Mouse (Mus musculus) liver, embryonic 14.5 days (tissue): ENCODE measurements at regions not wholly inside any gene's neighbourhood (a gene's known extent, or its start where the extent isn't known, plus 50 kb on each side); places are given as distances from the start of the nearest gene placed in this dataset.
"Not testable (repeated sequence)": the region's sequence is repeated elsewhere in the genome, so short reads cannot be mapped to it uniquely, and the experiment has no call there.

Experiments
- ATAC-seq: fragments of 200-750 bp; cut with Nextera tagmentation; 2 replicates; pipeline ENCODE4 v1.8.0; 2017; ENCODE audit warnings: moderate number of reproducible peaks, mild to moderate bottlenecking, moderate library complexity; ENCODE audit not compliant: insufficient read depth
- DNase-seq, 3 experiments: peaks; one replicate each; pipeline ENCODE4 v3.0.0-alpha.2; 2012 to 2013; ENCODE audit warnings: low read depth in 3 of 3, low spot score in 3 of 3
- H3K27ac ChIP-seq: fragments of 300-500 bp; sonication (generic); 2 replicates; pipeline ENCODE4 v1.5.1; 2014; ENCODE audit warnings: moderate library complexity, mild to moderate bottlenecking, control low read depth, inconsistent platforms
- H3K27me3 ChIP-seq: fragments of 300-500 bp; sonication (generic); 2 replicates; pipeline ENCODE4 v1.6.1; 2014; ENCODE audit warnings: mild to moderate bottlenecking, low read length, moderate library complexity; ENCODE audit not compliant: control insufficient read depth, insufficient read depth
- H3K36me3 ChIP-seq: fragments of 300-500 bp; sonication (generic); replicated peaks from 2 replicates; pipeline ENCODE4 v1.6.1; 2014; ENCODE audit warnings: low read depth; ENCODE audit not compliant: control insufficient read depth, insufficient read depth
- H3K4me1 ChIP-seq, 2 experiments: fragments of 200-500 bp in 1 of 2; fragments of 300-500 bp in 1 of 2; sonication (generic) in 1 of 2; replicated peaks; 2 replicates each; pipeline ENCODE4 v1.6.1; 2012 to 2014; ENCODE audit warnings: antibody characterized with exemption in 1 of 2, inconsistent platforms in 1 of 2, low read length in 1 of 2; ENCODE audit not compliant: control insufficient read depth in 2 of 2, insufficient read depth in 2 of 2
- H3K4me2 ChIP-seq: fragments of 300-500 bp; sonication (generic); 2 replicates; pipeline ENCODE4 v1.6.1; 2014; ENCODE audit warnings: low read depth, mild to moderate bottlenecking, control low read depth, moderate library complexity
- H3K4me3 ChIP-seq, 2 experiments: fragments of 200-500 bp in 1 of 2; fragments of 300-500 bp in 1 of 2; sonication (generic) in 1 of 2; 2 replicates each; pipeline ENCODE4 v1.5.1; 2012 to 2014; ENCODE audit warnings: low read depth in 2 of 2, low read length in 2 of 2, mild to moderate bottlenecking in 2 of 2, control low read depth in 1 of 2, inconsistent platforms in 1 of 2, moderate library complexity in 1 of 2; ENCODE audit not compliant: insufficient read depth in 1 of 2
- H3K9ac ChIP-seq: fragments of 300-500 bp; sonication (generic); replicated peaks from 2 replicates; pipeline ENCODE4 v1.6.1; 2014; ENCODE audit warnings: mild to moderate bottlenecking, control low read depth, moderate library complexity
- H3K9me3 ChIP-seq: fragments of 300-500 bp; sonication (generic); 2 replicates; pipeline ENCODE4 v1.6.1; 2016; ENCODE audit warnings: low read length, mixed read lengths; ENCODE audit not compliant: control insufficient read depth
- CTCF ChIP-seq: IDR thresholded peaks from 2 replicates; pipeline ENCODE4 v1.5.1; 2016; ENCODE audit warnings: antibody characterized with exemption, low read depth, control low read depth
- WGBS: fragments of 180-500 bp; shearing (Covaris S2); extraction: QIAGEN DNeasy Blood & Tissue Kit; methylation state at CpG from one replicate; pipeline ENCODE4 v1.1.7; 2014; ENCODE audit not compliant: insufficient replicate concordance; 5-methylcytosine and 5-hydroxymethylcytosine counted together

DNA sequence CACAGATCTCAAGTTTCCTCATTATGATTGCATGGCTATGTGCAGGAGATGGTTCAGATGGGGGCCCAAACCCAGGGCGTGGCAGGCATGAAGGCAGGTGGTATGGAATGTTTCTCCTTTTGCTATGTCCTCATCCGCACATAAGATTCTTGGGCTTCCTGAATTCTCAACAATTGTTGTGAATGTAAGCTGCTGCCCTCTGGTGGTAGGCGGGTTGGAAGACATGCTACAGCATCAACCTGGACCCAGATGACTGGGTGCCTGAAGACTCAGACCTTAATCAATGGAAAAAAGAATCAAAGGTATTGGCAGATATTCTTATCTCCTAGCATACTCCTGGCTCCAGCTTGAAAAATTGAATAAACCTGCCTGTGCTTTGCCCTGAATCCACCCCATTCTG is 211.3 kb upstream of the Gm4985 start:
- not testable (repeated sequence) for H3K4me2 ChIP-seq, H3K27me3 ChIP-seq, H3K4me1 ChIP-seq, H3K4me3 ChIP-seq, H3K36me3 ChIP-seq, H3K9me3 ChIP-seq, H3K27ac ChIP-seq, ATAC-seq, H3K9ac ChIP-seq, DNase-seq
- WGBS, result 40% methylated on average over 3 of the region's 3 CpGs

DNA sequence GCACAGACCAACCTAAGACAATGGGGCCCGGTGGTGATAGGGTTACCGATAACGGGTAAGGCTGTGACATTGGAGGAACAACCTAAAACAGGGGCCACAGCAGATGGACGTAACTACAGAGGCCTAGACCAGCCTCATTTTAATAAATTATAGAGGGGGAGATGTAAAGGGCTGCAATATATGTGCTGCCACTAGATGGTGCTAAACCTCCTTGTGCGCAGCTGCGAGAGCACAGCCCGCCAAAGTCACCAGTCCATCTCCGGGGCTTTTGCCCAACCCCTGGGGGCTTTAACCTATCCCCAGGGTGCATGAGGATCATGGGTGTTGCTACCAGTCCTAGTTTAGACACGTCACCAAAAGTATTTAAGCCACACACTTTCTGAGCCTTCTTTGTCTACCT is 202.9 kb upstream of the Gm4985 start:
- not testable (repeated sequence) for H3K9ac ChIP-seq, ATAC-seq, H3K4me1 ChIP-seq, H3K36me3 ChIP-seq, H3K4me2 ChIP-seq, H3K4me3 ChIP-seq, H3K9me3 ChIP-seq, H3K27ac ChIP-seq, H3K27me3 ChIP-seq, DNase-seq
- 58% methylated on average over 9 of the region's 9 CpGs for WGBS
- TF ChIP-seq CTCF, result peak; percentile 27; the same call in 1 of the 2 replicates

DNA sequence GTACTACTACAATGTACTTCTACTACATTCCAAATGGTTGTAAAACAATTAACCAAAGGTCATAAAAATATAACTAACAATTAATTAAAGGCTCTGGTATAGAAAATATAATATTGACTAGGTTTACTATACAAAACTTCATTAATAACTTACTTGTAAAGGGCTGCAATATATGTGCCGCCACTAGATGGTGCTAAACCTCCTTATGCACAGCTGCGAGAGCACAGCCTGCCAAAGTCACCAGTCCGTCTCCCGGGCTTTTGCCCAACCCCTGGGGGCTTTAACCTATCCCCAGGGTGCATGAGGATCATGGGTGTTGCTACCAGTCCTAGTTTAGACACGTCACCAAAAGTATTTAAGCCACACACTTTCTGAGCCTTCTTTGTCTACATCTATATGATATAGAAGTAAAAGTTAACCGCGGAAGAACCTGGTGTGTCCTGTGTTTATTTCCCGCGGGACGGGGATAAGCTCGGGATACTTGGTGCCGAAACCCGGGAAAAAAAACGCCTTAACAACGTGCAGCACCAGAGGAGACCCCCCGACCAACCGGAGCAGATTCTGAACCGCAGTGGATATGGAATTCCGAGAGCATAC is 194.6 kb upstream of the Gm4985 start:
- TF ChIP-seq CTCF, result peak; percentile 43
- not testable (repeated sequence) for H3K36me3 ChIP-seq, H3K4me2 ChIP-seq, DNase-seq, H3K4me1 ChIP-seq, H3K9me3 ChIP-seq, H3K4me3 ChIP-seq, H3K27ac ChIP-seq, H3K27me3 ChIP-seq, H3K9ac ChIP-seq, ATAC-seq
- 69% methylated on average over 19 of the region's 19 CpGs for WGBS
